Mouse (Mus musculus): ENCODE data around the gene Syne2. TPM values are rescaled to one million over a fixed set of nuclear protein-coding genes. Genes with fewer than 3 reads are reported as not detected.
A peak's percentile ranks its signal among the peaks of the same experiment; 100 is the strongest.

Syne2 gene
- polyA plus RNA-seq, 1 experiment from 2014 or later = 80.1 TPM

DNA sequence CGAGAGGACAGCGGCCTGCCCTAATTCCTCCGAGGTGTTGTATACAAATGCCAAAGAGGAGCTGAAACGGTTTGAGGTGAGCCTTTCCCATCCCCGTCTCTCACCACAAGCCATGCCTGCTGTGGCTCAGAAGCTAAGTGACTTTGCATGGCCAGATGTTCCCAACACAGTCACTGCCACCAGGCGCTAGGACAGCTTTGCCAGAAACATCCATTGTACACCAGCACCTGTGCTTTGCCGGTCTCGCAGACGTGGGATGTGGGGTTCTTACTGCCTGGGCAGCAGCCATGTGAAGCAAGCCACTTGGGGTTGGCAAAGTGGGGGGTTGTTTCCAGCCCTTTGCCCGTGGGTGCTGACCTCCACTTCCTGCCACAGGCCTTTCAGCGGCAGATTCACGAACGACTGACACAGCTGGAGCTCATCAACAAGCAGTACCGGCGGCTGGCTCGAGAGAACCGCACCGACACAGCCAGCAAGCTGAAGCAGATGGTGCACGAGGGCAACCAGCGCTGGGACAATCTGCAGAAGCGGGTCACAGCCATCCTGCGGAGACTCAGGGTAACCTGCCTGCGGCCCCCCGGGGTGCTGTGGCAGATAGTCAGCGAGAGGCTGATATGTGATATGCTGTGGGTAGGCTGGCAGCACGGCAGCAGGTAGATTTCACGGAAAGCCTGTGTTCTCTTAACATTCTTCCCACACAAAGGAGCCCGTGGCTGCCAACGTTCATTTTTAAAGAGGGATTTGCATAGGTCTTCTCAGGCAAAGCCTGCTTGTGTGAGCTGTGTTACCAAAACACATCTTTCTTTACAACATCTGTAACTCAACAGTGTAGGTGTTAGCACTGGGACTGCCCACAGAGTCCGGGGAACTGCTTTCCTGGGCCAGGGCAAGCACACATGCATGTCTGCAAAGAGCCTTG is 277.4 kb downstream of the Syne2 start:
- Histone ChIP-seq H3K4me2 (no peak overlapping the region), H3K4me1 (ENCODE audit: control insufficient read depth, insufficient read depth, low read length) (no peaks in the 10 kb centered on the region), H3K9ac (ENCODE audit: low read length) (no peak overlapping the region), H3K36me3 (ENCODE audit: control insufficient read depth, insufficient read depth, low read length) (peaks cover 29% of the 10 kb centered on the region), H3K9me3 (ENCODE audit: control insufficient read depth, low read length) (no peaks in the 10 kb centered on the region), H3K27me3 (ENCODE audit: control insufficient read depth, insufficient read depth, low read length) (no peaks in the 10 kb centered on the region), H3K27ac (ENCODE audit: low read depth, low read length) (no peak overlapping the region), H3K4me3 (ENCODE audit: low read depth, low read length) (no peak overlapping the region)
- DNase-seq (ENCODE audit: low spot score, missing footprints) (peak; percentile 80), ATAC-seq (ENCODE audit: low FRiP score) (no peak)
- 80% methylated on average over 30 of the region's 30 CpGs for WGBS

GRCm38 (mm10) chr12:76102621-76103020 is 284.7 kb downstream of the Syne2 start:
- no peak overlapping the region for H3K9ac ChIP-seq (ENCODE audit: low read length)
- ATAC-seq (ENCODE audit: low FRiP score) (no peak), DNase-seq (ENCODE audit: low spot score, missing footprints) (no peak)
- H3K36me3 ChIP-seq (ENCODE audit: control insufficient read depth, insufficient read depth, low read length) = peaks cover 31% of the 10 kb centered on the region
- no peak overlapping the region for H3K27ac ChIP-seq (ENCODE audit: low read depth, low read length)
- no peaks in the 10 kb centered on the region for H3K4me1 ChIP-seq (ENCODE audit: control insufficient read depth, insufficient read depth, low read length)
- 96% methylated on average over 12 of the region's 12 CpGs for WGBS
- no peaks in the 10 kb centered on the region for H3K9me3 ChIP-seq (ENCODE audit: control insufficient read depth, low read length)
- H3K27me3 ChIP-seq (ENCODE audit: control insufficient read depth, insufficient read depth, low read length) = no peaks in the 10 kb centered on the region
- H3K4me2 ChIP-seq = no peak overlapping the region
- H3K4me3 ChIP-seq (ENCODE audit: low read depth, low read length) = no peak overlapping the region

DNA sequence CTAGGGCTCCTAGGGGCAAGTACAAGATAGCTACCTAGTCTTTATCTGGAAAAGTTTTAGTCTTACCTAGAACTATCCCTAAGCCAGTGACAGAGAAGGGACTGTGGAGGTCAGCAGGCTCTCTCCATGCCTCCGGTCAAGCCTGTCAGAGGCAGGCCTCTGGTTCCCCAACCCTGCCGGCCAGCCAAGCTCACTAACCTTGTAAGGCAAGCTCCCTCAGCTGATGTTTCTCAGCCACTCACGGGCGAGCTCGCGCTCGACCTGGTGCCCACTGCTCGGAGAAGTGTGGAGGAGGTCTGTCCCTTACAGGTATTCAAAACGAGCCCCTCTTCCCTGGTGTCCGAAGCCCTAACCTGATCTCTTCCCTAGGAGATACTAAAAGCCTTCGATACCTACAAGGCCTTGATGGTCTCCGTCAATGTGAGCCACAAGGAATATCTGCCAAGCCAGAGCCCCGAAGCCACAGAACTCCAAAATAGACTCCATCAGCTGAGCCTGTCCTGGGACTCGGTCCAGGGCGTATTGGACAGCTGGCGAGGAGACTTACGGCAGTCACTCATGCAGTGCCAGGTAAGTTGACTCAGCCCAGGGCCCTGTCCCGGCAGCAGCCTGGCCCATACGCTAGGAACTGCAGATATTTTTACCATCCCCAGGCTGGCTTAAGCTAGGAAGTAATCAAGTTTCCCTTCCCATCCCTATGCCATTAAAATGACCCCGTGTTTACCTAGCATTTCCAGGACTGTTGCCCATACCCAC is 286.8 kb downstream of the Syne2 start:
- H3K36me3 ChIP-seq (ENCODE audit: control insufficient read depth, insufficient read depth, low read length) = peaks cover 24% of the 10 kb centered on the region
- ATAC-seq (ENCODE audit: low FRiP score) (no peak), DNase-seq (ENCODE audit: low spot score, missing footprints) (peak; percentile 64)
- WGBS = 94% methylated on average over 20 of the region's 20 CpGs
- H3K4me2 ChIP-seq = no peak overlapping the region
- no peaks in the 10 kb centered on the region for H3K27me3 ChIP-seq (ENCODE audit: control insufficient read depth, insufficient read depth, low read length)
- H3K27ac ChIP-seq (ENCODE audit: low read depth, low read length) = no peak overlapping the region
- H3K9me3 ChIP-seq (ENCODE audit: control insufficient read depth, low read length) = no peaks in the 10 kb centered on the region
- no peaks in the 10 kb centered on the region for H3K4me1 ChIP-seq (ENCODE audit: control insufficient read depth, insufficient read depth, low read length)
- H3K9ac ChIP-seq (ENCODE audit: low read length) = no peak overlapping the region
- no peak overlapping the region for H3K4me3 ChIP-seq (ENCODE audit: low read depth, low read length)

DNA sequence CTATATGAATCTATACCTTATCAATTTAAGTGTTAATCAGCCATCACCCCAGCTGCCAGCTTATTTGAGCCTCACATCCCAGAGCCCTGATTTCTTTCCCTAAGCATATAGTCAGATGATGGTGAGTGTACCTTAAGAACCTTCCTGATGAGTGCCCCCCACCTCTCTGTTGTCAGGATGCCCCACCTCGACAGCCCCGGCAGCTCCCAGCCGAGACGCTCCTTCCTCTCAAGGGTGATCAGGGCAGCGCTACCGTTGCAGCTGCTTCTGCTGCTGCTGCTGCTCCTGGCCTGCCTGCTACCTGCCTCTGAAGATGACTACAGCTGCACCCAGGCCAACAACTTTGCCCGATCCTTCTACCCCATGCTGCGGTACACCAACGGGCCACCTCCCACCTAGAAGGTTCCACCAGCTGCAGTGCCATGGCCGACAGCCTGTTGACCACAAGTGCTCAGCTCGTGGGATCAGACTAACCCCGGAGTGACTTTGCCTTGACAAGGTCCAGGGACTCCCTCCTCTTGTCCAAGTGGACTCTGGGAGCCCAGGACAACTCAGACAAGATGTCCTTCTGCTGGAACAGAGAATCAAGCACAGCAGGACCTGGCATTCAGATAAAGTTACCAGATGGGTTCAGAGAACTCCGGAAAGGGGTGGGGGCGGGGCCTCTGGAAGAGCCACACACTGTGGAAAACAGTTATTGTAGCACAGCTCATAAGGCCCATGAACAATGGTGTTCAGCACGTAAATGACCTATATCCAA is 291.9 kb downstream of the Syne2 start:
- ATAC-seq (ENCODE audit: low FRiP score) (no peak), DNase-seq (ENCODE audit: low spot score, missing footprints) (no peak)
- H3K9ac ChIP-seq (ENCODE audit: low read length) = no peak overlapping the region
- no peaks in the 10 kb centered on the region for H3K9me3 ChIP-seq (ENCODE audit: control insufficient read depth, low read length)
- no peak overlapping the region for H3K27ac ChIP-seq (ENCODE audit: low read depth, low read length)
- H3K4me1 ChIP-seq (ENCODE audit: control insufficient read depth, insufficient read depth, low read length) = no peaks in the 10 kb centered on the region
- 94% methylated on average over 15 of the region's 15 CpGs for WGBS
- H3K27me3 ChIP-seq (ENCODE audit: control insufficient read depth, insufficient read depth, low read length) = no peaks in the 10 kb centered on the region
- H3K4me2 ChIP-seq = no peak overlapping the region
- H3K4me3 ChIP-seq (ENCODE audit: low read depth, low read length) = no peak overlapping the region
- peaks cover 19% of the 10 kb centered on the region for H3K36me3 ChIP-seq (ENCODE audit: control insufficient read depth, insufficient read depth, low read length)

DNA sequence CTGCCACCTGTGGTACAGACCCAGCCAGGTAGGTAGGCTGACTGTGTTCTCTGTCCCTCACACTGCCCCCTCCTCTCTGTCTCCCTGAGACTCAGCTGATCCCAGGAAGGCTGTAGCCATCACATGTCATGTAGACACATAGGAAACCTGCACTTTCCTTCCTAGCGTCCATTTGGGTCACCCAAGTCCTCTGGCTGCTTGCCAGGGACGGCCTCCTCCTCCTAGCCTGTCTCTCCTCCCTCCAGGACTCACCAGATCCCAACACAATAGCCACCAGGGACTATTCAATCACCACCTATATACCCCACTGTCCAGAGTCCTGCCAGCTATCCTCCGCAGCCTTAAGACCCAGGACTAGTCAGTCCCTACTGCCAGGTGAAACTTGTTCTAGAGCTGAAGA is 293.1 kb downstream of the Syne2 start:
- DNase-seq (ENCODE audit: low spot score, missing footprints) (no peak), ATAC-seq (ENCODE audit: low FRiP score) (no peak)
- WGBS = 83% methylated on average over 3 of the region's 3 CpGs
- Histone ChIP-seq H3K4me2 (no peak overlapping the region), H3K9me3 (ENCODE audit: control insufficient read depth, low read length) (no peaks in the 10 kb centered on the region), H3K27ac (ENCODE audit: low read depth, low read length) (no peak overlapping the region), H3K4me1 (ENCODE audit: control insufficient read depth, insufficient read depth, low read length) (no peaks in the 10 kb centered on the region), H3K27me3 (ENCODE audit: control insufficient read depth, insufficient read depth, low read length) (no peaks in the 10 kb centered on the region), H3K9ac (ENCODE audit: low read length) (no peak overlapping the region), H3K36me3 (ENCODE audit: control insufficient read depth, insufficient read depth, low read length) (peaks cover 17% of the 10 kb centered on the region), H3K4me3 (ENCODE audit: low read depth, low read length) (no peak overlapping the region)

DNA sequence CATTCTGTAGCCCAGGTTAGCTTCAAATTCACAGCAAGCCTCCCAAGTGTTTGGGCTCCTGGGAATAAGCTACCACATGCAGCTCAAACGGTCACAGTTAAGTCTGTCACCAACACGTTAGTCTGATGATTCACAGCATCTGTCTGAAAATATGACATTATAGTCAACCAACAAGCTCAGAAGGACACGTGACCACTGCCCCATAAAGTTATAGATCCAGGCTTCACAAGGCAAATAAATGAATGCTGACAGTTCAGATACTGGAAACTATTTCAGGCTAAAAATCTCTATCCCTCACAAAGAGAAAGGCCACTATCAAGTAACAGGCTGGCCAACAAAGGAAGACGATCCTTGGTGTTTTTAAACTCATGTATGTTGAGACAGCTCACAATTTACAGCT is 298.6 kb downstream of the Syne2 start:
- Histone ChIP-seq H3K4me2 (no peak overlapping the region), H3K9me3 (ENCODE audit: control insufficient read depth, low read length) (no peaks in the 10 kb centered on the region), H3K4me3 (ENCODE audit: low read depth, low read length) (no peak overlapping the region), H3K4me1 (ENCODE audit: control insufficient read depth, insufficient read depth, low read length) (peaks cover 2% of the 10 kb centered on the region; the same call in 1 of the 2 replicates), H3K9ac (ENCODE audit: low read length) (no peak overlapping the region), H3K27me3 (ENCODE audit: control insufficient read depth, insufficient read depth, low read length) (no peaks in the 10 kb centered on the region), H3K27ac (ENCODE audit: low read depth, low read length) (no peak overlapping the region), H3K36me3 (ENCODE audit: control insufficient read depth, insufficient read depth, low read length) (no peaks in the 10 kb centered on the region)
- DNase-seq (ENCODE audit: low spot score, missing footprints) = no peak
- no peak for ATAC-seq (ENCODE audit: low FRiP score)
- WGBS = 87% methylated on average over 4 of the region's 4 CpGs

GRCm38 (mm10) chr12:76117632-76118153 is 299.8 kb downstream of the Syne2 start:
- Histone ChIP-seq H3K4me2 (no peak overlapping the region), H3K4me3 (ENCODE audit: low read depth, low read length) (no peak overlapping the region), H3K9me3 (ENCODE audit: control insufficient read depth, low read length) (no peaks in the 10 kb centered on the region), H3K27ac (ENCODE audit: low read depth, low read length) (no peak overlapping the region), H3K36me3 (ENCODE audit: control insufficient read depth, insufficient read depth, low read length) (no peaks in the 10 kb centered on the region), H3K4me1 (ENCODE audit: control insufficient read depth, insufficient read depth, low read length) (peaks cover 2% of the 10 kb centered on the region; the same call in 1 of the 2 replicates), H3K27me3 (ENCODE audit: control insufficient read depth, insufficient read depth, low read length) (no peaks in the 10 kb centered on the region), H3K9ac (ENCODE audit: low read length) (no peak overlapping the region)
- WGBS = 61% methylated on average over 4 of the region's 4 CpGs
- ATAC-seq (ENCODE audit: low FRiP score) (no peak), DNase-seq (ENCODE audit: low spot score, missing footprints) (no peak)

GRCm38 (mm10) chr12:76123223-76123622 is 305.3 kb downstream of the Syne2 start:
- Histone ChIP-seq H3K4me2 (no peak overlapping the region), H3K27me3 (ENCODE audit: control insufficient read depth, insufficient read depth, low read length) (no peaks in the 10 kb centered on the region), H3K9ac (ENCODE audit: low read length) (no peak overlapping the region), H3K36me3 (ENCODE audit: control insufficient read depth, insufficient read depth, low read length) (no peaks in the 10 kb centered on the region), H3K27ac (ENCODE audit: low read depth, low read length) (no peak overlapping the region), H3K4me3 (ENCODE audit: low read depth, low read length) (no peak overlapping the region), H3K4me1 (ENCODE audit: control insufficient read depth, insufficient read depth, low read length) (no peaks in the 10 kb centered on the region), H3K9me3 (ENCODE audit: control insufficient read depth, low read length) (no peaks in the 10 kb centered on the region)
- DNase-seq (ENCODE audit: low spot score, missing footprints) (no peak), ATAC-seq (ENCODE audit: low FRiP score) (no peak)
- WGBS = 91% methylated on average over 6 of the region's 6 CpGs
